Mouse (Mus musculus): ENCODE results near the gene Bpifb3. TPM values are rescaled to one million over a fixed set of nuclear protein-coding genes. Genes with fewer than 3 reads are reported as not detected.

Bpifb3 gene
- polyA plus RNA-seq (2017; shearing (Covaris generic)), result not detected

GRCm38 (mm10) chr2:153917930-153918329 lies at the start of gene Bpifb3:
Bpifb3 (plus strand) TSS chr2:153918230.

GRCm38 (mm10) chr2:153870984-153871383 lies 47.0 kb upstream of the Bpifb3 start, which contains the start of gene Sun5:
Sun5 (minus strand) TSS chr2:153871084.

GRCm38 (mm10) chr2:153874745-153875144 lies 43.3 kb upstream of the Bpifb3 start, which contains the start of gene Bpifb2:
Bpifb2 (plus strand) TSS chr2:153875045.

GRCm38 (mm10) chr2:153900088-153900487 lies 17.9 kb upstream of the Bpifb3 start, which contains the start of gene Bpifb6:
Bpifb6 (plus strand) TSS chr2:153900388.

GRCm38 (mm10) chr2:153937843-153938242 lies 19.8 kb downstream of the Bpifb3 start, which contains the start of gene Bpifb4:
Bpifb4 (plus strand) TSS chr2:153938212.

GRCm38 (mm10) chr2:153974582-153974981 lies 56.6 kb downstream of the Bpifb3 start, which contains the start of gene Bpifa6:
Bpifa6 (plus strand) TSS chr2:153974945.

Other genes with a start within 250 kb of the Bpifb3 start
- not detected for gene Dnmt3c, start 221.6 kb upstream of the Bpifb3 start, polyA plus RNA-seq (2017; shearing (Covaris generic))
- gene Mapre1, start 177.0 kb upstream of the Bpifb3 start, polyA plus RNA-seq (2017; shearing (Covaris generic)), result 212 TPM
- 0.56 TPM for gene Efcab8, start 138.3 kb upstream of the Bpifb3 start, polyA plus RNA-seq (2017; shearing (Covaris generic))
- gene Sun5, start 47.1 kb upstream of the Bpifb3 start, polyA plus RNA-seq (2017; shearing (Covaris generic)), result not detected
- not detected for gene Bpifb2, start 43.2 kb upstream of the Bpifb3 start, polyA plus RNA-seq (2017; shearing (Covaris generic))
- not detected for gene Bpifb6, start 17.8 kb upstream of the Bpifb3 start, polyA plus RNA-seq (2017; shearing (Covaris generic))
- gene Bpifb4, start 20.0 kb downstream of the Bpifb3 start, polyA plus RNA-seq (2017; shearing (Covaris generic)), result not detected
- gene Bpifa6, start 56.7 kb downstream of the Bpifb3 start, polyA plus RNA-seq (2017; shearing (Covaris generic)), result not detected
- gene Bpifa2, start 90.0 kb downstream of the Bpifb3 start, polyA plus RNA-seq (2017; shearing (Covaris generic)), result 0.45 TPM
- gene Bpifa3, start 212.1 kb downstream of the Bpifb3 start, polyA plus RNA-seq (2017; shearing (Covaris generic)), result not detected
- not detected for gene Bpifa1, start 224.7 kb downstream of the Bpifb3 start, polyA plus RNA-seq (2017; shearing (Covaris generic))
- not detected for gene Bpifa5, start 244.4 kb downstream of the Bpifb3 start, polyA plus RNA-seq (2017; shearing (Covaris generic))

Data from activated CD4-positive, CD25-positive, alpha-beta regulatory T cell, adult 9 weeks (primary cell).